Mouse (Mus musculus): Measurements from ENCODE around the gene Zmynd15.

Gene Zmynd15

DNA sequence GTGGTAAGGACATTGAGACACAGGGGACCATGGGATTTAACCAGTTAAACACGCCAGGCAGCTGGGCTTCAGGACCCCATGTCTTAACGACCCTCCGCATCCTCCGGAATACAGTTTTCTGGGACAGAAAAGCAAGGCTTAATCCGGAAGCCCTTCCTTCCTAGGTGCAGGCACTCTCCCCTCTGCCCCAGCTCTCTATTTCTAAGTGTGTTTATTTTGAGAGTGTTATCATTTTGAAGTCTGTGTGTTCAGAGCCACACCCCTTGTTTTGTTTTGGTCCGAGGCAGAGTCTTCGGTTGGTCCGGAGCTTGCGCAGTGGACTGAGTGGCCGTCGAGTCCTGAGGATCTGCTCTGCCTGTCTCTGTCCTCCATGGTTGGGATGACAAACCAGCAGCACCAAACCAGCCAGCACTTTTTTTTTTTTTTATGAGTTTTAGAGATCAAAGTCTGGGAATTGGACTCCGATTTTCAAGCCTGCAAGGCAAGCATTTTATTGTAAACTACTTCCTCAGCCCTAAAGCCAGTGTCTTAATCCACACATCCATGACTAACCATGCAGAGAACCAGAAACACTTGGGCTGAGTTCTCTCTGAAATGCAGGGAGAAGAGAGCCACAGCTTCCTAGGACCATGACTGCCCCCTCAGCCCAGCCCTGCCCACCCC, 15.8 kb downstream of the Zmynd15 start:
- Histone ChIP-seq H3K4me3 (replicated peaks; ENCODE audit: low read length) (no peak overlapping the region), H3K4me1 (replicated peaks; ENCODE audit: low read depth, low read length) (no peaks in the 10 kb centered on the region), H3K9me3 (ENCODE audit: low read length) (no peaks in the 10 kb centered on the region), H3K36me3 (ENCODE audit: insufficient read depth, low read length) (no peaks in the 10 kb centered on the region), H3K27me3 (ENCODE audit: insufficient read depth, low read length) (peaks cover 4% of the 10 kb centered on the region; the same call in 1 of the 2 replicates)
- TF ChIP-seq POU5F1 (IDR thresholded peaks at IDR 0.05; ENCODE audit: borderline replicate concordance, low read length) (no peak), NANOG (IDR thresholded peaks at IDR 0.05; ENCODE audit: borderline replicate concordance, low read length) (no peak), CTCF (conservative IDR thresholded peaks at IDR 0.05; ENCODE audit: low read length) (no peak)

- Histone ChIP-seq H3K4me3 (replicated peaks; ENCODE audit: low read length) (no peak overlapping the region), H3K27me3 (ENCODE audit: insufficient read depth, low read length) (no peaks in the 10 kb centered on the region), H3K9me3 (ENCODE audit: low read length) (no peaks in the 10 kb centered on the region), H3K4me1 (replicated peaks; ENCODE audit: low read depth, low read length) (peaks cover 16% of the 10 kb centered on the region), H3K36me3 (ENCODE audit: insufficient read depth, low read length) (no peaks in the 10 kb centered on the region)
- TF ChIP-seq POU5F1 (IDR thresholded peaks at IDR 0.05; ENCODE audit: borderline replicate concordance, low read length) (no peak), NANOG (IDR thresholded peaks at IDR 0.05; ENCODE audit: borderline replicate concordance, low read length) (no peak), CTCF (conservative IDR thresholded peaks at IDR 0.05; ENCODE audit: low read length) (no peak)
These were observed 26.3 kb downstream of the Zmynd15 start for GRCm38 (mm10) chr11:70485498-70485897.

DNA sequence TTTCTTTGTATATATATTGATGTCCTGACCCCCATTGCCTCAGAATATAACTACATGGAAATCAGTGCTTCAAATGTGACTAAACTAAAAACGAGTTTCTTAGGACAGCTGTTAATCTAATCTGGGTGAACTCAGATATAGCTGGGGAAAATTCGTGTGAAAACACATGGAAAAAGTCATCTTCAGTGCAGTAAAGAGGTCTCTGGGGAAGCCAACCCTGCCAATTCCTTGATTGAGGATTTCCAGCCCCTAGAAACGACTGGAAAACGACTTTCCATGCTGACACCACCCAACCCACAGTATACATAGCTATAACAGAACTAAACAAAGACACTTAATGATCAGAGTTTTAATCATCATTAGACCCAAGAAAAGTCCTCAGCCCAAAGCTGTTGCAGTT, 28.6 kb downstream of the Zmynd15 start:
- H3K4me3 ChIP-seq (replicated peaks; ENCODE audit: low read length): no peak overlapping the region
- H3K4me1 ChIP-seq (replicated peaks; ENCODE audit: low read depth, low read length): peaks cover 8% of the 10 kb centered on the region
- no peaks in the 10 kb centered on the region for H3K27me3 ChIP-seq (ENCODE audit: insufficient read depth, low read length)
- TF ChIP-seq CTCF (conservative IDR thresholded peaks at IDR 0.05; ENCODE audit: low read length) (no peak), POU5F1 (IDR thresholded peaks at IDR 0.05; ENCODE audit: borderline replicate concordance, low read length) (no peak), NANOG (IDR thresholded peaks at IDR 0.05; ENCODE audit: borderline replicate concordance, low read length) (no peak)
- H3K9me3 ChIP-seq (ENCODE audit: low read length): no peaks in the 10 kb centered on the region
- no peaks in the 10 kb centered on the region for H3K36me3 ChIP-seq (ENCODE audit: insufficient read depth, low read length)

DNA sequence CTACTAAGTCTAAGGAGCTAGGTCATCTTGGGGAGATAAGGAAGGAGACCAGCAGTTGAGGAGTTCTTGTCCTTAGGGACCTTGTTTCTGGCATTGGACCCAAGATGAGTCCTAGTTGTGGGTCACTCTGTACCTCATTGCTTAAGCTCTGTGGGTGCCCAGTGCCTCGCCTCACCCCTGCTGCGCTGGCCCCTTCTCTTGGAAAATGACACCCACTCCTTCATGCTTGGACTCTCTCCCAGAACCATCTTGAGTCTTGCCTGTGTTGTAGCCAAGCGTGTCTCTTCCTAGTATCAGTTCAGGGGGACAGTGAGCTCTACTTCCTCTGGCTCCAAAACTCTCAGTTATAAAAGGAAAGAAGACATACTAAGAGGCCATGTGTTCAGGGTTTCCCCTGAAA, 29.9 kb downstream of the Zmynd15 start:
- H3K27me3 ChIP-seq (ENCODE audit: insufficient read depth, low read length): no peaks in the 10 kb centered on the region
- no peaks in the 10 kb centered on the region for H3K36me3 ChIP-seq (ENCODE audit: insufficient read depth, low read length)
- no peaks in the 10 kb centered on the region for H3K4me1 ChIP-seq (replicated peaks; ENCODE audit: low read depth, low read length)
- no peak for TF ChIP-seq CTCF (conservative IDR thresholded peaks at IDR 0.05; ENCODE audit: low read length)
- no peak for TF ChIP-seq NANOG (IDR thresholded peaks at IDR 0.05; ENCODE audit: borderline replicate concordance, low read length)
- no peak for TF ChIP-seq POU5F1 (IDR thresholded peaks at IDR 0.05; ENCODE audit: borderline replicate concordance, low read length)
- no peak overlapping the region for H3K4me3 ChIP-seq (replicated peaks; ENCODE audit: low read length)
- H3K9me3 ChIP-seq (ENCODE audit: low read length): no peaks in the 10 kb centered on the region

DNA sequence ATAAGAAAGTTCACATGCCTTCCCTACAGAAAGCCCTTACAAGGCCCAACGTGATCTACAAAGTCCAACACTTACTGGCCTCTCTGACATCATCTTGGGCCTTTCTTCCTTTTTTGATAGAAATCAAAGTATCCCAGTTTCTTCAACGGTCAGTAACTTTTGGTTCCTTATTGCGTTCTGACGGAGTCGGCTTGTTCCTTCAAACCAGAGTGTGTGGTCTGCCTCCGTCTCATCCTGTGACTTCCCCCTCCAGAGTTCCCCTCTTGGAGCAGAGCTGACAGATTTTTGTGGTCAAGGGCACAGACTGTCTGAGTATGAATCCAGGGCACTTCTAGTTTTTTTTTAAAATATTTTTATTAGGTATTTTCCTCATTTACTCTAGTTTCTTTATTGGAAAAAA, 30.5 kb downstream of the Zmynd15 start:
- H3K4me3 ChIP-seq (replicated peaks; ENCODE audit: low read length): no peak overlapping the region
- no peaks in the 10 kb centered on the region for H3K27me3 ChIP-seq (ENCODE audit: insufficient read depth, low read length)
- no peaks in the 10 kb centered on the region for H3K9me3 ChIP-seq (ENCODE audit: low read length)
- TF ChIP-seq POU5F1 (IDR thresholded peaks at IDR 0.05; ENCODE audit: borderline replicate concordance, low read length) (no peak), NANOG (IDR thresholded peaks at IDR 0.05; ENCODE audit: borderline replicate concordance, low read length) (no peak), CTCF (conservative IDR thresholded peaks at IDR 0.05; ENCODE audit: low read length) (no peak)
- no peaks in the 10 kb centered on the region for H3K4me1 ChIP-seq (replicated peaks; ENCODE audit: low read depth, low read length)
- H3K36me3 ChIP-seq (ENCODE audit: insufficient read depth, low read length): no peaks in the 10 kb centered on the region

DNA sequence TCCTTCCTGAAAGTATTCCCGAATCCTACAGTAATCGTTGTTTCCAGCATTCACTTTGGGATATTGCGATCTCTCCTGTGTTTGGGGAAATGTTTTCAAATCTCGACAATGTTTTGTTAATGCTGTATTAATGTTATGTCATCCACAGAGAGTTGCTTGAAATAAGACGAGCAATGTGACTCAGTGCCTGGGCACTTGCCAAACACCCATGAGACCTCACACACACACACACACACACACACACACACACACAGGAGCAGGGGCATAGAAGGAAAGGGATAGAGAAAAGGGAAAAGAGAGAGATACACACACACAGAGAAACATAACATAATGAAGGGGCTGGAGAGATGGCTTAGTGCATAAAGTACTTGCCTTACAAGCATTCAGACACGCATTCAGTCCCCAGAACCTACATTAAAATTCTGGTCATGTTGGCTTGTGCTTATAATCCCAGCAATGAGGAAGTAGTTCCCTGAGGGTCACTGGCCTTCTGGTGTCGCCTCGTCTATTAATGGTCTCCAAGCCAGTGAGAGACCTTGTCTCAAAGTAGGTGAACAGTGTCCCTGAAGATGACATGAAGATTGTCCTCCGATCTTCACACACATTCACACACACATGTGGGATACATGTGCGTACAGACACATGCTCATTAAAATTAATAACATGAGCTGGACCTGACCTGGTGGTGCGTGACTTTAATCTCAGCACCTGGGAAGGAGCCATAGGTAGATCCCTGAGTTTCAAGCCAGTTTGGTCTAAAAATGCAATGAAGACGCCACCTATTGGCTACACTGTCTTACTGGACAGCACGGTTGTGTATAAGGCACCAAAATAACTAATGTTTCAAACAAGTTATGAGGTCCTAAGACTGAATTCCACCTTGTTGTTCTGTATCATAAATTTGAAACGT, 40.6 kb downstream of the Zmynd15 start:
- TF ChIP-seq NANOG (IDR thresholded peaks at IDR 0.05; ENCODE audit: borderline replicate concordance, low read length) (no peak), CTCF (conservative IDR thresholded peaks at IDR 0.05; ENCODE audit: low read length) (peak; percentile 18; the same call in 1 of the 2 replicates)
- H3K27me3 ChIP-seq (ENCODE audit: insufficient read depth, low read length): no peaks in the 10 kb centered on the region
- H3K9me3 ChIP-seq (ENCODE audit: low read length): no peaks in the 10 kb centered on the region
- no peak overlapping the region for H3K4me3 ChIP-seq (replicated peaks; ENCODE audit: low read length)
- no peaks in the 10 kb centered on the region for H3K36me3 ChIP-seq (ENCODE audit: insufficient read depth, low read length)
- peaks cover 8% of the 10 kb centered on the region for H3K4me1 ChIP-seq (replicated peaks; ENCODE audit: low read depth, low read length)

- peaks cover 15% of the 10 kb centered on the region for H3K4me1 ChIP-seq (replicated peaks; ENCODE audit: low read depth, low read length)
- no peaks in the 10 kb centered on the region for H3K9me3 ChIP-seq (ENCODE audit: low read length)
- TF ChIP-seq NANOG (IDR thresholded peaks at IDR 0.05; ENCODE audit: borderline replicate concordance, low read length) (no peak), CTCF (conservative IDR thresholded peaks at IDR 0.05; ENCODE audit: low read length) (no peak), POU5F1 (IDR thresholded peaks at IDR 0.05; ENCODE audit: borderline replicate concordance, low read length) (no peak)
- H3K4me3 ChIP-seq (replicated peaks; ENCODE audit: low read length): no peak overlapping the region
- H3K36me3 ChIP-seq (ENCODE audit: insufficient read depth, low read length): no peaks in the 10 kb centered on the region
- H3K27me3 ChIP-seq (ENCODE audit: insufficient read depth, low read length): peaks cover 5% of the 10 kb centered on the region
These were observed 41.2 kb downstream of the Zmynd15 start for GRCm38 (mm10) chr11:70500476-70500812.

- no peaks in the 10 kb centered on the region for H3K9me3 ChIP-seq (ENCODE audit: low read length)
- TF ChIP-seq NANOG (IDR thresholded peaks at IDR 0.05; ENCODE audit: borderline replicate concordance, low read length) (no peak), POU5F1 (IDR thresholded peaks at IDR 0.05; ENCODE audit: borderline replicate concordance, low read length) (no peak), CTCF (conservative IDR thresholded peaks at IDR 0.05; ENCODE audit: low read length) (no peak)
- no peaks in the 10 kb centered on the region for H3K36me3 ChIP-seq (ENCODE audit: insufficient read depth, low read length)
- peaks cover 24% of the 10 kb centered on the region for H3K4me1 ChIP-seq (replicated peaks; ENCODE audit: low read depth, low read length)
- H3K4me3 ChIP-seq (replicated peaks; ENCODE audit: low read length): no peak overlapping the region
- H3K27me3 ChIP-seq (ENCODE audit: insufficient read depth, low read length): peaks cover 8% of the 10 kb centered on the region
These were observed 42.8 kb downstream of the Zmynd15 start for GRCm38 (mm10) chr11:70502018-70502417.
